Mouse (Mus musculus): ENCODE measurements around the gene Tsc22d2.

DNA sequence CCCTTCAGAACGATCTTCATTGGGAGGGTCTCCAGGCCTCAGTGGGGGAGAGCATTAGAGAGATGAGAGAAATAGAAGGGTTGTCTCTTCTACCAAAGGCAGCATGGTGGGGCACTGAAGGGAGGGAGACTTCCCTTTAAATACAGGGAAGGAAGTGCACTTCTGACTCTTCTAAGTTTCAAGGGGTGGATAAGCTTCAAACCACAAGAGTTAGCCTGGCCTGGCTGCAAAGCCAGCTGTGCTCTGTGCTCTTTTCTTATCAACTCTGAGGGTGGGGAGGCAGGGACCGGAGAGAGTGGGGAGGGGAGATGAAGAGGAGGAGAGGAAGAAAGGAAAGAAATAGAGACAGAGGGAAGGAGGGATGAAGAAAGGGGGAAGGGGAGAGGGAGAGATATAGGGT, 87.4 kb downstream of the Tsc22d2 start:
- no peak for TF ChIP-seq POLR2A (IDR thresholded peaks at IDR 0.05; ENCODE audit: extremely low read depth, insufficient read depth, low read length)
- no peak for TF ChIP-seq CTCF (IDR thresholded peaks at IDR 0.05; ENCODE audit: low read depth, low read length)

Data from liver, adult 2 months (tissue).